Mouse (Mus musculus) embryo, embryonic 11.5 days (tissue): ENCODE results near the gene Zmynd19.
A peak's percentile ranks its signal among the peaks of the same experiment; 100 is the strongest.

Experiments used
- DNase-seq: peaks from one replicate; pipeline ENCODE4 v3.0.0-alpha.2; 2012; ENCODE audit warnings: low read depth, low spot score

Gene Zmynd19

DNA sequence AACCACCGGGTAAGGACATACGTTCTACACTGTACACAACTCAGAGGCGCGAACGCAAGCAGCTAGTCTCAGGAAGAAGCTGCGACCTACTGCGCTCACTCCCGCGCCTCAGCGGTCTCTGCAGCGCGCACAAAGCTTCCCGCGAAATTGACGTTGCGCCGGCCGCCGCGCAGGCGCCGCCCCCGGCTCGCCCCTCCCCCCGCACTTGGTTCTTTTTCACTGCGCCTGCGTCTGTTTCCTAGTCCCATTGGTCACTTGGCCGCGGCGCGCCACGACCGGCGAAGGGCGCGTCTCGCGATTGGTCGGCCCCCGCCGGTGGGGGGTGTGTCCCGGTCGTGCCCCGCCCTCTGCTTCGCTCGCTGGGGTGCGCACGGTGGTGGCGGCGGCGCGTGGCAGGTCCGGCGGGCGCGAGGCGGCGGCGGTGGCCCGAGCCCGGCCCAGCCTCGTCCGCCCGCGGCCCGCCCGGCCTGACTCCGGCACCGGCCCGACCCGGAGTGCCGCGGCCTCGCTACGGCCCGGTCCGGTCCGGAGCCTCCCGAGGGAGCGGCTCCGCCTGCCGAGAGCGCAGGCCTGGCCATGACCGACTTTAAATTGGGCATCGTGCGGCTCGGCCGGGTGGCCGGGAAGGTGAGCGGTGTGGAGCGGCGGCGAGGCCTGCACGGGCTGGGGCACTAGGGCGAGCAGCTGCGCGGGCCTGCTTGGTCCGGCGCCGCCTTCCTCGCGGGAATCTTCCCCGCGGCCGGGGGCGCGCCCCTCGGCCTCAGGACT, at the start of gene Zmynd19:
Gene Zmynd19, plus strand, starts transcription at position 372 of the 768 bp plus-strand sequence.
- DNase-seq, result peak; percentile 96

DNA sequence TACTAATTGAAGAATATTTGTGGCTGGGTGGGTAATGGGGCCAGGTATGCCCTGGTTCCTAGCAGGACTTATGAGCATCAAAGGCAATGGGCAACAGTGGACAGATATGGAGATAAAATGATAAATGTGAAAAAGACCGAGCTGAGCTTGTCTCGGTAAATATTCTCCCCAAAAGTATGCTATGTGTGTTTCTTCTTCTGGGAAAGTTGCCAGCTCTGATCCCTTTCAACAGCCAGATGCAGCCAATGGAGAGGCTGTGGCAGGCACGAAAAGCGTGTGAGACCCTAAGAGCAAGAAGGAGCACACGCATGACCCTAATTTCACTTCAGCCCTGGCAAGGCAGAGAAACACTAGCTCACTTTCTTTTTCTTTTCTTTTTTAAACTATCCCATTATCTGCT, 48.5 kb upstream of the Zmynd19 start:
- no peak for DNase-seq

DNA sequence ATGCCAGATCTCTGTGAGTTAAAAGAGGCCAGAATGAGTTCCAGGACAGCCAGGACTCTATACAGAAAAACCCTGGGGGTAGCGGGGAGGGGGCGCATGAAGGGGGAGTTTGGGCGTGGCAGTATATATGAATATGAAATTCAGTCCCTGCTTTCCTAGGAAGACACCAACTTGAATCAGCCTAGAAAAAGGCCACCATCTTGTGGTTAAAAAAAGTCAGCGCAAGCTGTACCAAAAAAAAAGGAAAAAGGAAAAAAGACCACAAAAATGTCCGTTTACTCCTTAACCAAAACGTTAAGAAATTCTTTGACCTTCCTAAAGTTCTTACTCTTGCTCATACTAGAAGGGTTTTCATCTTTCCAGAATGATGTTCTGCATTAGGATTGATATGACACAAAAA, 46.6 kb upstream of the Zmynd19 start:
- DNase-seq, result no peak

DNA sequence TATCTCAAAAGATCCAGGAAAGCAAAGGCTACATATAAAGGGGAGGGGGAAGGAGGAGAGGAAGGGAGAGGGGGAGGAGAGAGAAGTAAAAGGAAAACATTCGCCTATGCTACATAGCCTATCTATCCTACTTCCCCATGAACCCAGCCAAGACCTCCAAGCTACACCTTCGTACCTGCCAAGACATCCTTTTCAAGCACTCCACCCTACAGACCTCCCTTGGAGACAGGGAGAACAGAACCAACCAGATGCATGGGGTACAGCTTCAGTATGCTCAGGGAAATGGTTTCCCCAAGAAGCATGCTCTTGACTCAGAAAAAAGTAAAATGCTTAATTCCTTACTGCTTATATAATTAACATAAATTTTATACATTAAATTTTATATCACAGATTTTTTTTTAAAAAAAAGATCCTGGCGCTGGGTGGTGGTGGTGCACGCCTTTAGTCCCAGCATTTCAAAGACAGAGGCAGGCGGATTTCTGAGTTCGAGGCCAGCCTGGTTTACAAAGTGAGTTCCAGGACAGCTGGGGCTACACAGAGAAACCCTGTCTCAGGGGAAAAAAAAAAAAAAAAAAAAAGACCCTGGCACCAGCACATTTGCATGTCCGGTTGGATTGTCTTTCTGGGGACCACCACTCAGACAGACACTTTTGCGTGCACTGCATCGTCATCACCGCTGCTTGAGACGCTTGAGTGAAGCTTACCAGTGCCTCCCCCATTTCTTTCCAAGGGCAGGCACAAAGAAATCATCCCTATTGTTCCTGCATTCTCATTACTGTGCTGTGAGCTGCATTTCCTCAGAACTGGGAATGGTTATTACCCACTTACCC, 44.6 kb upstream of the Zmynd19 start:
- no peak for DNase-seq

GRCm38 (mm10) chr2:24905653-24906155, 43.9 kb upstream of the Zmynd19 start:
- DNase-seq, result no peak

GRCm38 (mm10) chr2:24910481-24910880, 39.1 kb upstream of the Zmynd19 start:
- DNase-seq, result no peak

DNA sequence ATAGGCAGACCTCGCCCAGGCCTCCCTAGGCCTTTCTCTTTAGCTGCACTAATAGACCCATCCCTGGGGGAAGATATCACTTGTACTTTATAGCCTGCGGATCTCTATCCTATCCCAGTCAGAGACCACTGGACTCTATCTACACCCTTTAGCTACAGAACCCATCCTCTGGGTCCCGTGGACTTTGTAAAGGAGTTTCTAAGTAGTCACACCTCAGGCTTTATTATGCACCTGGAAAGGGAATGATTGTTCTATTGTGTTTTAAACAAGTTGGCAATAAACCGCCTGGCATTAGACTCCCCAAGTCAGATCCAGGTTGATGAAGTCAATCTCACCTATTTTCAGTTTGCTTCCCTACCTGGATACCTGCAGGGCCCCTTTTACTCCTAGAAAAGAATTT, 37.4 kb upstream of the Zmynd19 start:
- DNase-seq, result no peak

GRCm38 (mm10) chr2:24912589-24912988, 37.0 kb upstream of the Zmynd19 start:
- DNase-seq, result no peak

GRCm38 (mm10) chr2:24914762-24915161, 34.8 kb upstream of the Zmynd19 start:
- no peak for DNase-seq

DNA sequence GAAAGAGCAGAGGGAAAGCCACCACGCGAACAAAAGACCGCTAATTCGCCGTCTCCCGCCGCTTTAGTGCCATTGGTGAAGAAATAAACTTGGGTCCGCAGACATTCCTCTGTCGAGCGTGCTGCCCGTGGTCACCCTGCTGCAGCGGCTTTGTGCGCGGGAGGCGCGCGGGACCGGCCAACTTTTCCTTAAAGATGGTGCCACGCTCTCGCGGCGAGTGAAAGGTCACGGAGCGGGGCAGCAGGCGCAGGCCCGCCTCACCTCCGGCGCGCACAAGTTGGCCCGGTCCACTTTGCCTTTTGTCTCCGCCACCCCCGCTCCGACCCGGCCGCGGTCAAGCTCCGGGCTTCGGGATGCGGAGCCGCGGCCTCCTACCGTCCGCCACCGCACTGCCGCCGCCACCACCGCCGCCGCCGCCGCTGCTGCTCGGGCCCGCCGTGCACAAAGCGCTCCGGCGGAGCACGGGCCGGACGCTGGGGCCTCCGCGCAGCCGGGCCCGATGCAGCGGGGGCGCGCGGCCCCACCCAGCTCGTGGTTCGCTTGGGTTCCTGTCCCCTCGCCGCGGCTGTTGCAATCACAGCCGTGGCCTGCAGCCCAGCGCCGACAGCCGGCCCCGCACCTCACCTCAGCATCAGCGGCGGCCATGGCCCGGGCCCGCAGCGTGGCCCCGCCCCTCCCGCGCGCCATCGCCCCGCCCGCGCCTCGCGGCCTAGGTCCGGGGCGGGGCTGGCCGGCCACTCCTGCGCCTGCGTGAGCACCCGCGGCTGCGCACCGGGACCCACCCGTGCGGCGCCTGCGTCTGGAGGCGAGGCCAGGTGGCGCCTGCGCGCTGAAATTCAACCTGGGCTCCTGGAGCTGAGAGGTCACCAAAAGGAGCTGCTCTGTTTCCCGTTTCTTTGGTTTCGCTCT, 30.4 kb upstream of the Zmynd19 start, which contains the start of gene Ehmt1:
Gene Ehmt1, minus strand, starts transcription at position 685 of the 909 bp plus-strand sequence.
- DNase-seq, result peak; percentile 87

GRCm38 (mm10) chr2:24919839-24920175, 29.8 kb upstream of the Zmynd19 start:
- no peak for DNase-seq

GRCm38 (mm10) chr2:24923561-24923960, 26.0 kb upstream of the Zmynd19 start:
- DNase-seq, result no peak

- DNase-seq, result no peak
Measured at GRCm38 (mm10) chr2:24925284-24925683, 24.3 kb upstream of the Zmynd19 start.

DNA sequence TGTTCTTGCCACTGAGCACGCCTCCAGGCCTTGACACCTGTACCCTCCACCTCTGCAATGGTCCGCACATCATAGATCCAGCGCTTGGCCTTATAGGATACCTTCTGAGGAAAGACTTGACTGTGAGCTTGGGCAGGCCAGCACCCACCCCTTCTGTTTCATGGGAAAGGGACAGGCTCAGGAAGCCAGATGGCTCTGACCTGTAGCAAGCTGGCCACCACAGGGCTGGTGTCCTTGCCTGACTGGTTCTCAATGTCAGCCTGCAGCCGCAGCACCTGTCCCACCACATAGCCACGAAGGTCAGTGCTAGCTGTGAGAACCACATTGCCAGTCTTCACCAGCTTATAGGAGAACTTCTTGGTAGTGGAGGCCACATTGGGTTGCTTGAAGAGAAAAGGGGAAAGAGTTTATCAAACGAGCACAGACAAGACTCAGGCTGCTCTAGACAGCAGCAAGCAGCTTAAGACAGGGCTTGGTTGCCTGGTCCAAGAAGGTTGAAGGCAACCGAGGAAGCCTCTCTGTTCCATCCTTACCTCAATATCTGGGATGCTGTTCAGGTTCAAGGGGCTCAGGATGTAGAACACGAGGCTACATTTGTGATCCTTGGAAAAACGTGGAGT, 23.1 kb upstream of the Zmynd19 start:
- DNase-seq, result no peak

GRCm38 (mm10) chr2:24926965-24927358, 22.6 kb upstream of the Zmynd19 start:
- no peak for DNase-seq

- DNase-seq, result no peak
Measured at GRCm38 (mm10) chr2:24927810-24928479, 21.6 kb upstream of the Zmynd19 start.

DNA sequence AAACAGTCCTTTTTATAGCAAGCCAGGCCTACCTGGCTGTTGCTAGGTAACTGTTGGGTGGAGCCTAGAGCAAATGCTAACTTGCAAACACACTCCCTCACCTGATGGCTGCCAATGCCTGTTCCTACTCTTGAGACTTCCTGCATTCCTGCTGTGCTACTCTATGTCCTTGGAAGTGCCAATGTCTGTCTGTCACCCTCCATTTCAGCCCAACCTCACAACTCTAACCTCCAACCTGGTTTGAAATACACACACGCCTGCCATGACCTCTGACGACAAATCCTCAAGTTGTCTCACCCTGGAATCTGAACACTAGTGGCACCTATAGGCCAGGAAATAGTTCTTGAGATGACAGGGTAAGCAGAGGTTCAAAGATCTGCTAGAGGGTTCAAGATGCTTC, 20.5 kb upstream of the Zmynd19 start:
- no peak for DNase-seq

GRCm38 (mm10) chr2:24929593-24929992, 20.0 kb upstream of the Zmynd19 start:
- DNase-seq, result no peak

GRCm38 (mm10) chr2:24934441-24934963, 15.1 kb upstream of the Zmynd19 start:
- no peak for DNase-seq

DNA sequence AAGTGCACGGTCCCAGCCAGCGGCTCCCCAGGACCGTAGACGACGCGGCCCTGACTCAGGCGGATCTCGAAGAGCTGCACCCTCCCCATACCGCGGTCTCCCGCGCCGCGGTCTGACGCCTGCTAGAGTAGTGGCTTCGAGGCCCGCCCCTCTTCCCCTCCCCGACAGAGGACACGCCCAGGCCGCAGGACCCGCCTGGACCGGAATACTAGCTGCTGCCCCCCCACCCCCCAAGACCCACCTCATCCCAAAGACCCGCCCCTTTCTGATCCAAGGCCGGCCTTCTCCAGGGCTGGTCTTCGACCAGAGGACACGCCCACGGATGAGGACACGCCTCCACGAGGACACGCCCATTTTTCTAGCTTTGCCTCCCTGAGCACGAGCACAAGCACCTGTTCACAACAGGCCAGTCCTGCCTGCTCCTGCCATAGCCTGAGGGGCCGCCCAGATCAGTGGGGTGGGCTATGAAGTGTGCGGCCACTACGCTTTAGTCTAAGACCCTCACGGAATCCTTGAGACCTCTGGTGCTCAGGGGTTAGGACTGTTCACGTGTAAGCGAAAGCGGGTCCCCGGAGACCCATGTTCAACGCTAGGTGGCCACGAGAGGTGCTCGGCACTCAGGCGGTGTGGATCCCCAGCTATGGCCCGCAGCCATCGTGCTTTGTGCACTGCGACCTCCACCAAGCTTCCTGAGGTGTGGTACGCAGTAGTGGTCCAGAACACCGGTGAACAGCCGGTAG, 14.4 kb upstream of the Zmynd19 start, which contains the start of gene Arrdc1:
Gene Arrdc1, minus strand, starts transcription at position 196 of the 740 bp plus-strand sequence.
- DNase-seq, result peak; percentile 91
